Mouse (Mus musculus) left cerebral cortex, adult 2 months (tissue): Measurements from ENCODE around the gene Emilin1. TPM values are rescaled to one million over a fixed set of nuclear protein-coding genes. Genes with fewer than 3 reads are reported as not detected.
A peak's percentile ranks its signal among the peaks of the same experiment; 100 is the strongest.

Experiments
- DNase-seq, 2 experiments: peaks; one replicate each; pipeline ENCODE4 v3.0.0; 2021 to 2022; ENCODE audit warnings: low spot score in 2 of 2, mixed read lengths in 1 of 2; ENCODE audit errors: extremely low spot score in 1 of 2
- H3K27ac ChIP-seq: fragments of 200-600 bp; 2 replicates; pipeline ENCODE4 v1.8.1; 2022
- H3K4me3 ChIP-seq: fragments of 200-600 bp; 2 replicates; pipeline ENCODE4 v1.8.1; 2022
- CTCF ChIP-seq: fragments of 200-600 bp; IDR thresholded peaks from 2 replicates; pipeline ENCODE4 v1.8.1; 2022; ENCODE audit warnings: antibody characterized with exemption, mild to moderate bottlenecking, moderate library complexity
- intact Hi-C: fragments of 180-260 bp; cut with DNase I; formaldehyde crosslinking; loops from one replicate; pipeline ENCODE4 v1.15.1; 2025
- total RNA-seq, 2 experiments: library from RNA; stranded (reverse); gene quantifications; 2 replicates each; pipeline ENCODE4 v1.2.3; 2021

The Emilin1 gene
- total RNA-seq, 2 experiments from 2014 or later: 3.0 to 3.3 TPM

GRCm38 (mm10) chr5:30909863-30910262, 3.3 kb upstream of the Emilin1 start:
- TF ChIP-seq CTCF: no peak
- Histone ChIP-seq H3K27ac (no peak overlapping the region), H3K4me3 (no peak overlapping the region)
- intact Hi-C loops: no loop called here
- no peak for DNase-seq

- no peak for TF ChIP-seq CTCF
- Histone ChIP-seq H3K27ac (no peak overlapping the region), H3K4me3 (no peak overlapping the region)
- intact Hi-C loops: no loop called here
- DNase-seq: no peak
Observed at GRCm38 (mm10) chr5:30910481-30910880, 2.7 kb upstream of the Emilin1 start.

- DNase-seq: no peak
- no peak overlapping the region for H3K27ac ChIP-seq
- intact Hi-C loops: no loop called here
- TF ChIP-seq CTCF: no peak
- H3K4me3 ChIP-seq: no peak overlapping the region
Observed at GRCm38 (mm10) chr5:30912156-30912555, 1.0 kb upstream of the Emilin1 start.

- intact Hi-C loops: no loop called here
- DNase-seq: no peak
- no peak for TF ChIP-seq CTCF
- Histone ChIP-seq H3K4me3 (no peak overlapping the region; the same call in 1 of the 2 replicates), H3K27ac (no peak overlapping the region)
Observed at GRCm38 (mm10) chr5:30914101-30914635, 966 bp downstream of the Emilin1 start.

- intact Hi-C loops: loop anchor here (1.0 kb wide), 1 partner anchor 109 kb away; no protein-coding TSS in a partner anchor
Observed at GRCm38 (mm10) chr5:30914849-30915248, 1.6 kb downstream of the Emilin1 start.

GRCm38 (mm10) chr5:30915456-30915855, 2.3 kb downstream of the Emilin1 start:
- TF ChIP-seq CTCF: no peak
- intact Hi-C loops: loop anchor here (1.0 kb wide), 1 partner anchor 109 kb away; no protein-coding TSS in a partner anchor
- Histone ChIP-seq H3K4me3 (no peak overlapping the region), H3K27ac (no peak overlapping the region)
- DNase-seq: no peak

More at GRCm38 (mm10) chr5:30914849-30915248, 1.6 kb downstream of the Emilin1 start:
- DNase-seq: no peak
- Histone ChIP-seq H3K4me3 (no peak overlapping the region), H3K27ac (no peak overlapping the region)
- TF ChIP-seq CTCF: no peak

GRCm38 (mm10) chr5:30915974-30916433, 2.8 kb downstream of the Emilin1 start:
- Histone ChIP-seq H3K4me3 (no peak overlapping the region), H3K27ac (peak overlapping the region; percentile 48; the same call in 1 of the 2 replicates)
- intact Hi-C loops: loop anchor here (1.0 kb wide), 1 partner anchor 110 kb away; no protein-coding TSS in a partner anchor
- peak; percentile 76 for TF ChIP-seq CTCF
- DNase-seq: peak; percentile 74 to 89

- no peak for TF ChIP-seq CTCF
- H3K4me3 ChIP-seq: no peak overlapping the region
- intact Hi-C loops: no loop called here
- peak overlapping the region; percentile 48; the same call in 1 of the 2 replicates for H3K27ac ChIP-seq
- no peak for DNase-seq
Observed at GRCm38 (mm10) chr5:30916841-30917240, 3.6 kb downstream of the Emilin1 start.

- DNase-seq: no peak
- no peak overlapping the region for H3K27ac ChIP-seq
- TF ChIP-seq CTCF: no peak
- no peak overlapping the region for H3K4me3 ChIP-seq
- intact Hi-C loops: no loop called here
Observed at GRCm38 (mm10) chr5:30917348-30917747, 4.1 kb downstream of the Emilin1 start.

GRCm38 (mm10) chr5:30917891-30918670, 4.9 kb downstream of the Emilin1 start:
- intact Hi-C loops: no loop called here
- TF ChIP-seq CTCF: no peak
- no peak overlapping the region for H3K4me3 ChIP-seq
- no peak for DNase-seq
- no peak overlapping the region for H3K27ac ChIP-seq

GRCm38 (mm10) chr5:30918691-30919090, 5.5 kb downstream of the Emilin1 start:
- H3K4me3 ChIP-seq: no peak overlapping the region
- no peak for TF ChIP-seq CTCF
- DNase-seq: no peak
- intact Hi-C loops: no loop called here
- no peak overlapping the region for H3K27ac ChIP-seq

- TF ChIP-seq CTCF: no peak
- DNase-seq: no peak
- Histone ChIP-seq H3K27ac (no peak overlapping the region), H3K4me3 (no peak overlapping the region)
- intact Hi-C loops: loop anchor here (10.0 kb wide), 1 partner anchor 1535 kb away; the partner anchor contains the start of gene Ppp1cb
Observed at GRCm38 (mm10) chr5:30919831-30920614, 6.8 kb downstream of the Emilin1 start.
